Mouse (Mus musculus) left cerebral cortex, adult 2 months (tissue): ENCODE results near the gene Slc31a1. TPM values are rescaled to one million over a fixed set of nuclear protein-coding genes. Genes with fewer than 3 reads are reported as not detected.

Experiments
- DNase-seq, 2 experiments: peaks; one replicate each; pipeline ENCODE4 v3.0.0; 2021 to 2022; ENCODE audit warnings: low spot score in 2 of 2, mixed read lengths in 1 of 2; ENCODE audit errors: extremely low spot score in 1 of 2
- H3K27ac ChIP-seq: fragments of 200-600 bp; 2 replicates; pipeline ENCODE4 v1.8.1; 2022
- H3K4me3 ChIP-seq: fragments of 200-600 bp; 2 replicates; pipeline ENCODE4 v1.8.1; 2022
- CTCF ChIP-seq: fragments of 200-600 bp; IDR thresholded peaks from 2 replicates; pipeline ENCODE4 v1.8.1; 2022; ENCODE audit warnings: antibody characterized with exemption, mild to moderate bottlenecking, moderate library complexity
- intact Hi-C: fragments of 180-260 bp; cut with DNase I; formaldehyde crosslinking; loops from one replicate; pipeline ENCODE4 v1.15.1; 2025
- total RNA-seq, 2 experiments: library from RNA; stranded (reverse); gene quantifications; 2 replicates each; pipeline ENCODE4 v1.2.3; 2021

The Slc31a1 gene
- total RNA-seq, 2 experiments from 2014 or later = 11.8 to 12.9 TPM

DNA sequence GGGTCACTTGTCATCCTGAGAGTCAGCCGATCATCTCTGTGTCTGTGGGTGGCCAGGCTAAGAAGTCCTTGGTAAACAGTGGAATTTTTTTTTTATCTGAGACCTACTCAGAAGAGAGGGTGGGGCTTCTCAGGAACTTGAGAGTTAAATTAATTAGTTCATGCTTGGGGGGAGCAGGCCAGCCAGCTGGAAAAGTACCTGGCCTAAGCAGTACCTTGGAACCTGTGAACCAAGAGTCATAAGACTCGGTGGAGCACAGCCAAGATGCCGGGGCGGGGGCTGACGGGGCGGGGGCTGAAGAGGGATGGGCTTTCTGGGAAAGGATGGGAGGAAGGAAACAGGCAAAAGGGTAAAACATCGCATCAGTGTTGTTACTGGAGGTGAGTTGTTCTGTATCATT, 77.3 kb downstream of the Slc31a1 start:
- no peak for TF ChIP-seq CTCF
- DNase-seq = no peak
- intact Hi-C loops = no loop called here
- Histone ChIP-seq H3K4me3 (no peak overlapping the region), H3K27ac (no peak overlapping the region)

DNA sequence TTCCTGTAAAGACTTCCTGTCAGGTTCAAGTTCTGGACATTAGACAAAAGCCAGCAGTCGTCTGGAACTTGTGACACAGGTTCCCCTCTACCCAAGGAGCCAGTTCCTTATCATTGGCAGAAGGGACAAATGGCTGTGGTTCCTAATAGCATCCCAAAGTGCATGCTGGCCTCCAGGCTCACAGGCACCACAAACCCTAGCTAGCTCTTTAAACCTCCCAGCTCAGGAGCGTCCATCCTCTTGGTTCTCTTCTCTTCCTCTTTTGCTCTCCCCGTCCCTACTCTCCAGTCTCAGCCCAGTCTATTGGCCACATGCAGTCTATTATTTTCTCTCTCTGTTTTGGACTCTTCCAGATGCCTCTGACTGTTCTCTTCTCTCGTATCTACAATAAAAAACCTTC, 79.3 kb downstream of the Slc31a1 start:
- no peak overlapping the region for H3K27ac ChIP-seq
- TF ChIP-seq CTCF = no peak
- DNase-seq = no peak
- intact Hi-C loops = no loop called here
- no peak overlapping the region for H3K4me3 ChIP-seq

DNA sequence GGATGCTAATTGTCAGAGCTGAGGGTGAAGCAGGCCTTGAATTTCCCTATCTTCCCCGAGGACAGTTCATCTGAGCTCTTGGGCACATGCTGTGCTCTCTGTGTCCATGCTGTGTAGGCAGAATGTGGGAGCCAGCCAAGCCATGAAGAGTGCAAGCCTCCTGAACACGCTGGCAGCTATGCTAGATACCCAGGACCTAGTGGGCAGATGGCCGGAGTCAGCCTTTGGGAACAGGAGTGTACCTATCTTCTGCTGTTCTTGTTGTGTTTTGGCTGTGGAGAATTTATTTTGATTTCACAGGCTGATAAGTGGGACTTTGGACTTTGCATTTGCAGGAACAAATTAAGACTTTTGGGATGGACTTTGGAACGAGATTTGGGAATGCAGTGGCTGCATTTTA, 80.0 kb downstream of the Slc31a1 start:
- no peak for TF ChIP-seq CTCF
- H3K4me3 ChIP-seq = no peak overlapping the region
- intact Hi-C loops = no loop called here
- H3K27ac ChIP-seq = no peak overlapping the region
- DNase-seq = no peak

DNA sequence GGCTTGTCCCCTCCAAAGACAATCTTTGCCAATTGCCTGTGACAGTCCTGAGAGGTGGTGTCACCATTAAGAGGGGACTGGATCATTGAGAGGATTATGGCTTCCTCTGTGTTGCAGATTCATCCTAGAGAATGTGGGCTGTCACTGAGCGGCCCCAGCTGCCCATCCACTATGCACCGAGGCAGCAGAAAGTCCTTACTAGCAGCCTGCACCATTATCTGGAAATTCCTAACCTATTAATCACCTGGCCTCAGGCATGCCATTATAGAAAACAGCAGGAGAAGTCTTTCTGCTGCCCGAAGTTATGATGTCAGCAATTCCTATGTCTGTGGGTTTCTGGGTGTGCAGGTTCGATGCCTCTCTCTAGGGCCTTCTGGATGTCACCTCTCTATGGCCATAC, 80.5 kb downstream of the Slc31a1 start:
- intact Hi-C loops = no loop called here
- Histone ChIP-seq H3K4me3 (no peak overlapping the region), H3K27ac (no peak overlapping the region)
- DNase-seq = no peak
- no peak for TF ChIP-seq CTCF

Other genes starting within 250 kb of the Slc31a1 start
- not detected for gene Mup21, start 209.9 kb upstream of the Slc31a1 start, total RNA-seq
- gene Zfp37, start 129.7 kb upstream of the Slc31a1 start, total RNA-seq = 10 to 100 TPM; 20.6 TPM
- gene Slc31a2, start 98.2 kb upstream of the Slc31a1 start, total RNA-seq = 1 to 10 TPM; 8.0 to 8.4 TPM
- 10 to 100 TPM; 35.1 to 41.0 TPM for gene Fkbp15, start 179 bp upstream of the Slc31a1 start, total RNA-seq
- 10 to 100 TPM; 42.3 to 43.4 TPM for gene Cdc26, start 47.9 kb downstream of the Slc31a1 start, total RNA-seq
- gene Prpf4, start 48.1 kb downstream of the Slc31a1 start, total RNA-seq = 10 to 100 TPM; 12.1 to 14.4 TPM
- gene Rnf183, start 74.5 kb downstream of the Slc31a1 start, total RNA-seq = not detected
- gene Wdr31, start 110.2 kb downstream of the Slc31a1 start, total RNA-seq = 1 to 10 TPM; 6.9 to 8.8 TPM
- gene Bspry, start 119.3 kb downstream of the Slc31a1 start, total RNA-seq = under 1 TPM; 0.38 to 0.40 TPM
- 10 to 100 TPM in 1 of 2 experiments, 1 to 10 TPM in 1; 8.3 to 10.3 TPM for gene Hdhd3, start 142.7 kb downstream of the Slc31a1 start, total RNA-seq
- gene Alad, start 159.2 kb downstream of the Slc31a1 start, total RNA-seq = 10 to 100 TPM; 32.1 to 34.0 TPM
- 10 to 100 TPM; 20.4 to 21.5 TPM for gene Pole3, start 164.3 kb downstream of the Slc31a1 start, total RNA-seq
- gene 4933430I17Rik, start 164.6 kb downstream of the Slc31a1 start, total RNA-seq = under 1 TPM; 0.19 to 0.63 TPM
- 10 to 100 TPM; 25.8 to 27.3 TPM for gene Rgs3, start 199.1 kb downstream of the Slc31a1 start, total RNA-seq